Mouse (Mus musculus) liver, adult 2 months (tissue): ENCODE measurements around the gene Slc34a3. TPM values are rescaled to one million over a fixed set of nuclear protein-coding genes. Genes with fewer than 3 reads are reported as not detected.

Experiments
- DNase-seq: peaks from one replicate; pipeline ENCODE4 v3.0.0-alpha.2; 2011; ENCODE audit warnings: low read depth, low spot score; ENCODE audit errors: extremely low read depth
- H3K27ac ChIP-seq: fragments of 200-500 bp; replicated peaks from 2 replicates; pipeline ENCODE4 v1.5.1; 2012; ENCODE audit warnings: low read depth, mild to moderate bottlenecking, control low read depth, inconsistent platforms, low read length; ENCODE audit not compliant: insufficient read depth
- H3K27me3 ChIP-seq: fragments of 200-500 bp; 2 replicates; pipeline ENCODE4 v1.6.1; 2012; ENCODE audit warnings: mild to moderate bottlenecking, moderate library complexity, low read length, inconsistent platforms; ENCODE audit not compliant: control insufficient read depth, insufficient read depth
- H3K36me3 ChIP-seq: fragments of 200-500 bp; 2 replicates; pipeline ENCODE4 v1.6.1; 2012; ENCODE audit warnings: low read length, inconsistent platforms; ENCODE audit not compliant: control insufficient read depth, insufficient read depth
- H3K4me1 ChIP-seq: fragments of 200-500 bp; 2 replicates; pipeline ENCODE4 v1.6.1; 2011; ENCODE audit warnings: low read length; ENCODE audit not compliant: control insufficient read depth, insufficient read depth
- H3K4me3 ChIP-seq: fragments of 200-500 bp; 2 replicates; pipeline ENCODE4 v1.5.1; 2011; ENCODE audit warnings: low read depth, mild to moderate bottlenecking, control low read depth, low read length, moderate library complexity; ENCODE audit not compliant: insufficient read depth
- H3K79me2 ChIP-seq: fragments of 200-500 bp; 2 replicates; pipeline ENCODE4 v1.6.1; 2012; ENCODE audit warnings: inconsistent platforms, mild to moderate bottlenecking, low read length, moderate library complexity; ENCODE audit not compliant: control insufficient read depth, insufficient read depth
- H3K9ac ChIP-seq: fragments of 200-500 bp; 2 replicates; pipeline ENCODE4 v1.6.1; 2012; ENCODE audit warnings: low read depth, mild to moderate bottlenecking, control low read depth, inconsistent platforms, low read length
- CTCF ChIP-seq: fragments of 200-500 bp; IDR thresholded peaks from 2 replicates; pipeline ENCODE4 v1.5.1; 2011; ENCODE audit warnings: low read depth, low read length, control low read depth
- POLR2A ChIP-seq: fragments of 200-500 bp; IDR thresholded peaks from 2 replicates; pipeline ENCODE4 v1.6.1; 2011; ENCODE audit warnings: low read length, control low read depth; ENCODE audit not compliant: insufficient read depth; ENCODE audit errors: extremely low read depth
- WGBS: fragments of 180-500 bp; shearing (Covaris S2); methylation state at CpG from one replicate; pipeline ENCODE4 v1.1.7; 2018; 5-methylcytosine and 5-hydroxymethylcytosine counted together
- polyA plus RNA-seq: library from polyadenylated mRNA; depleted of rRNA; stranded (reverse); fragments of >200 nt; gene quantifications from 2 replicates; pipeline ENCODE4 v1.2.3, GENCODE M21; 2012
- total RNA-seq: library from RNA; depleted of rRNA; stranded (reverse); fragments of >200 nt; gene quantifications from 2 replicates; pipeline ENCODE4 v1.2.3, GENCODE M21; 2014

Gene Slc34a3
- total and polyA plus RNA-seq, 2 experiments = not detected

- no peaks in the 10 kb centered on the region for H3K79me2 ChIP-seq
- no peaks in the 10 kb centered on the region for H3K27me3 ChIP-seq
- no peak for DNase-seq
- no peak within 1 kb of the TSS for H3K9ac ChIP-seq
- no peak within 1 kb of the TSS for H3K4me3 ChIP-seq
- no peaks in the 10 kb centered on the region for H3K4me1 ChIP-seq
- H3K27ac ChIP-seq = no peak within 1 kb of the TSS
- no peaks in the 10 kb centered on the region; the same call in 1 of the 2 replicates for H3K36me3 ChIP-seq
- no peak for TF ChIP-seq CTCF
- no peak for TF ChIP-seq POLR2A
Observed at GRCm38 (mm10) chr2:25218445-25218844, 15.7 kb downstream of the Slc34a3 start, which contains the start of gene Fam166a. TSS of gene Fam166a (plus strand) at chr2:25218745.

DNA sequence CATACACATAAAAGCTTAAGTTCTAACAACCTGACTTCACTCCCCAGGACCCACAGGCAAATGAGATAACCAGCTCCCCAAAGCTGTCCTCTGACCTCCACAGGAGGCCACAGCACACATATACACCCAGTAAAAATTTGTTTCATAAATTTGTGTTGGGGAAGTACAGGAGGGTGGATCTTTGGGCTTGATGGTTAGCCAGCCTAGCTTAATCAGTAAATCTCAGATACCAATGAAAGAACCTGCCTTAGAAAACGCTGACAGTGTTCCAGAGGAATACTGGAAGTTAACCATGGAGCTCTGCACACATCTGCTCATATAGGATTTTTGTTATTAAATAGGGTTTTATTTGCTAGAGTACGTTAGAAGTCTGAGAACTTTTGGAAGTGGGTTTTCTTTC, 16.5 kb downstream of the Slc34a3 start:
- Histone ChIP-seq H3K79me2 (no peaks in the 10 kb centered on the region), H3K36me3 (no peaks in the 10 kb centered on the region; the same call in 1 of the 2 replicates), H3K27ac (no peak overlapping the region), H3K4me3 (no peak overlapping the region), H3K4me1 (no peaks in the 10 kb centered on the region), H3K9ac (no peak overlapping the region), H3K27me3 (no peaks in the 10 kb centered on the region)
- DNase-seq = no peak
- TF ChIP-seq POLR2A (no peak), CTCF (no peak)
- 70% methylated on average over 2 of the region's 2 CpGs for WGBS

DNA sequence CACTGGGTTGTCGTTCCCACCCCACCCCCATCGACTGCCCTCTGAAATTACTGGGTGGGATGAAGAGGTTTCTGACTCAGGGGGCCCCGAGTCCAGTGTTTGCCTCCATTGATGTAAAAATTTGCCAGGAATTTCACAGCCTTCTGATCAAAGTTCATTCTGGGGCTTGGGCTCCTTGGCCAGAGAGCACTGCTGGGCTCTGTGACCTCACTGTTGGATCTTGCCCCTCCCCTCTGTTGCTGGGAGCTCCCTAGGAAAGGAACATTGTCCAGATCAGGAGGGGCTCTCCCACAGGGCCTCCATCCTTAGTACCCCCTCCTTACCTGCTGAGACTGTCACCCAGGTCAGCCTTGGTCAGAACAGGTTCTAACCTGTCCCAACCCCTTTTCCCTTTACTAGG, 19.7 kb downstream of the Slc34a3 start, which contains the start of gene Stpg3:
Gene Stpg3, minus strand, starts transcription at position 194 of the 400 bp plus-strand sequence.
- Histone ChIP-seq H3K27ac (no peak within 1 kb of the TSS), H3K36me3 (no peaks in the 10 kb centered on the region), H3K4me1 (peaks cover 10% of the 10 kb centered on the region), H3K79me2 (peaks cover 16% of the 10 kb centered on the region; the same call in 1 of the 2 replicates), H3K9ac (no peak within 1 kb of the TSS), H3K27me3 (no peaks in the 10 kb centered on the region), H3K4me3 (no peak within 1 kb of the TSS)
- no peak for TF ChIP-seq POLR2A
- TF ChIP-seq CTCF = no peak
- DNase-seq = no peak
- WGBS = 66% methylated on average over 3 of the region's 3 CpGs

DNA sequence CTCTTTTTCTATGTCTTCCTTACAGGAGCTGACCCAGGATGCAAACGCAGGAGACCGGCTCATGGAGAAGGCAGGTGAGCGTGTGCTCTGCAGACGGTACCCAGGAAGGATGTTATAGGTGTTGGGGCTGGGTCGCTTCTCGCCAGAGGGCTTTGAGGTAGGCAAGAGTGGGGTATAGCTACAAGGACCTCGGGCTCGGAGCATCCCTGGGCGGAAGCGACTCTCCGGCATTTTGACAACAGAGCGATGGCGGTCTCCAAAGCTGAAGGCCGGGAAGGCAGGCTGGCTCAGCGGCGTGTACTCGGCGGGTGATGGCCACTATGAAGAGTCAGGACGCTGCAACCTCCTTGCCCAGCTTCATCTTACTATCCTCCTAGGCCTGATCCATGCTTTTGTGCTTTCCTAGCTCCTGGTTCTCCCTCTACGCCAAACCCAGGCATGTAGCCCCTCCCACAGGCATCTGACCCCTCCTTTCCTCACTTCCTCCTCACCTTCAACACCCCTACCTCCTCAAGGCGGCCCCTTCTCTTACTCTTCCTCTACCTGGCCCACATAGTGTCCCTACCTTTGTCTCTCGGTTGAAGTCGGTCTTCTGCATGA, 20.8 kb downstream of the Slc34a3 start:
- peaks cover 10% of the 10 kb centered on the region for H3K4me1 ChIP-seq
- H3K79me2 ChIP-seq = peaks cover 16% of the 10 kb centered on the region; the same call in 1 of the 2 replicates
- WGBS = 79% methylated on average over 23 of the region's 23 CpGs
- no peak overlapping the region for H3K9ac ChIP-seq
- no peak overlapping the region for H3K27ac ChIP-seq
- TF ChIP-seq CTCF (no peak), POLR2A (no peak)
- H3K4me3 ChIP-seq = no peak overlapping the region
- peaks cover 2% of the 10 kb centered on the region; the same call in 1 of the 2 replicates for H3K36me3 ChIP-seq
- no peaks in the 10 kb centered on the region for H3K27me3 ChIP-seq
- DNase-seq = no peak

DNA sequence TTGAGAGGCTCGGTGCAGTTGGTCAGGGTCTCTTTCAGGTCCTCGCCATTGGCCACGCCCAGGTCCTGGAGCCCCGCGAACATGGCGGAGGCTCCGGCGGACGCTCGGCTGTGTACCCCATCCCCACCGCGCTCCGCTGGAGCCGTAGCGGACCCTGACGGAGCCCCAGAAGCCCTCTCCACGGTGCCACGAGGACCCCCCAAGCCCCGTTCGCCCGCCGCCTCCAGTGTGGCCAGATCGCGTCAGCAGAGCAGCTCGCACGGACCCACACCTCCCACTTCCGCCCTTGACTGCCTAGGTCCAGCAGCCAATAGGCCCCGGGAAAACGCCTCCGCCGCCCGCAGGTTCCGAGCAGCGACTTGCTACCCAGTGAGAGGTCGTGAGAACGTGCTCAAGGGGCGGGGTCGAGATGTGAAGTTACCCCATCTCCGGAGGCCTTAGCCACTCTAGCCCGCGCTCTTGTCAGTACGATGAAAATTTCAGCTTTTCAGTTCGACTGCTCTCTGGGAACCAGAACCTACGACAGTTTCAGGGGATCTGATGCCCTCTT, 23.0 kb downstream of the Slc34a3 start, which contains the start of gene Nelfb:
Gene Nelfb, minus strand, starts transcription at position 369 of the 550 bp plus-strand sequence.
- peak within 1 kb of the TSS; percentile 94 for H3K4me3 ChIP-seq
- TF ChIP-seq POLR2A (peak; percentile 60), CTCF (no peak)
- H3K27me3 ChIP-seq = no peaks in the 10 kb centered on the region
- H3K36me3 ChIP-seq = peaks cover 2% of the 10 kb centered on the region; the same call in 1 of the 2 replicates
- H3K4me1 ChIP-seq = peaks cover 10% of the 10 kb centered on the region
- H3K9ac ChIP-seq = peak within 1 kb of the TSS; percentile 95
- peak within 1 kb of the TSS; percentile 76 for H3K27ac ChIP-seq
- peaks cover 16% of the 10 kb centered on the region; the same call in 1 of the 2 replicates for H3K79me2 ChIP-seq
- WGBS = 1% methylated on average over 44 of the region's 44 CpGs
- peak; percentile 75 for DNase-seq

DNA sequence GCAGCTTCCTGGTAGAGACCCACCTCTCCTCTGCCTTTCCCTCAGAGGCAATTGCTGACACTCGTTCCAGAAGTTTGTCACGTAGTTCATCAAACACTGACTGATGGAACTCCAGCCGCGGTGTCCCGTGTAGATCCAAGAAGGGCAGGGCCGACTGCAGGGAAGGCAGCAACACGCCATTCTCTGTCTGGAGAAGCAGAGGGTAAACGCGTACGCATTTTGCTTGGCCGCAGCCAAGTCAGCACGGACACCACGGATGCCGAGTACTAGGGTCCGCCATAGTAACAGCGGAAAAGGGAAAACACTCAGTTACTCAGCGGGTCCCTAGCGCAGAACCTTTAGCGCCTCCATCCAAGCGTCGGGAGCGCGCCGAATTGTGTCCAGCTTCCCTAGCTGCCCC, 23.5 kb downstream of the Slc34a3 start:
- Histone ChIP-seq H3K27ac (peak overlapping the region; percentile 76), H3K36me3 (peaks cover 2% of the 10 kb centered on the region; the same call in 1 of the 2 replicates), H3K4me3 (peak overlapping the region; percentile 94), H3K9ac (peak overlapping the region; percentile 95), H3K4me1 (peaks cover 10% of the 10 kb centered on the region), H3K79me2 (peaks cover 16% of the 10 kb centered on the region; the same call in 1 of the 2 replicates), H3K27me3 (no peaks in the 10 kb centered on the region)
- TF ChIP-seq POLR2A (no peak), CTCF (no peak)
- under 1% methylated on average over 24 of the region's 24 CpGs for WGBS
- no peak for DNase-seq
